Mouse (Mus musculus): ENCODE data around the gene Ank2.
"Not testable (repeated sequence)": the region's sequence is repeated elsewhere in the genome, so short reads cannot be mapped to it uniquely, and the experiment has no call there.

Gene Ank2

DNA sequence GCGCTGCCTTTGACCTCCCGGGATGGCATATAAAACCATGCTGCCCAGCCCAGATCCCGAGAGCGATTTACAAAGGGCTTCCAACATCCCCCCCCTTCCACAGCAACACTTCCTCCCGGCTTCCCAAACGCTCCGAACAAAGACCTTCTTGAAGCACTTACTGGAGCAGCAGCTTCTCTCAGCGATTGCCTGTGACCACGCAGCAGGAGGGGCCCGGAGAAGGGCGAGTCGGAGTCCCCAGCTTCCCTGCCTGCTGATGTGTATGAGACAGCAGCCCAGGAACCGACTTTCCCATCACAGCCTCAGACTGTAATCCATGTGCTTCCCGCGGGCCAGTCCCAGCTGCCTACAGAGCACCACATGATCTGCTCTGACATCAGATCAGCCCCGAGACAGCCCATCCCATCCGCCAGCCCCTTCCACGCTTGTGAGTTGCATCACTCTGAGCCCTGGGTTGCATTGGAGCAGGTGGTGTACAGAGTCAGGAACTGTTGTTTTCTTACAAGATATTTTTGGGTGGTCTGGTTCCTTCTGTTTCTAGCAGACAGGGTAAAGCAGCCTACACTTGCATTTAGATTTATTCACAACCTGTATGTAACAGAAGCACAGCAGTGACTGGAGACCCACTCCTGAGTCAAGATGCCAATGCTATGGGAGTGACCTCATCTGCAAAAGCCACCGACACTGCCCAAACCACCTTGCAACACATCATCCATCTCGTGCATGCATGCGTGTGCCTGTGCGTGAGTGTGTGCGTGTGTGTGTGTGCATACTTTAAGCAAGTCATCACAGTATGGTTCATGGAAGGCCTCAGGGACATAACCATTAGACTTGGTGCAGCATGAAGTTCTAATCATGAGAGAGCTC, 90.2 kb downstream of the Ank2 start:
- peak; percentile 59 to 66 for DNase-seq

DNA sequence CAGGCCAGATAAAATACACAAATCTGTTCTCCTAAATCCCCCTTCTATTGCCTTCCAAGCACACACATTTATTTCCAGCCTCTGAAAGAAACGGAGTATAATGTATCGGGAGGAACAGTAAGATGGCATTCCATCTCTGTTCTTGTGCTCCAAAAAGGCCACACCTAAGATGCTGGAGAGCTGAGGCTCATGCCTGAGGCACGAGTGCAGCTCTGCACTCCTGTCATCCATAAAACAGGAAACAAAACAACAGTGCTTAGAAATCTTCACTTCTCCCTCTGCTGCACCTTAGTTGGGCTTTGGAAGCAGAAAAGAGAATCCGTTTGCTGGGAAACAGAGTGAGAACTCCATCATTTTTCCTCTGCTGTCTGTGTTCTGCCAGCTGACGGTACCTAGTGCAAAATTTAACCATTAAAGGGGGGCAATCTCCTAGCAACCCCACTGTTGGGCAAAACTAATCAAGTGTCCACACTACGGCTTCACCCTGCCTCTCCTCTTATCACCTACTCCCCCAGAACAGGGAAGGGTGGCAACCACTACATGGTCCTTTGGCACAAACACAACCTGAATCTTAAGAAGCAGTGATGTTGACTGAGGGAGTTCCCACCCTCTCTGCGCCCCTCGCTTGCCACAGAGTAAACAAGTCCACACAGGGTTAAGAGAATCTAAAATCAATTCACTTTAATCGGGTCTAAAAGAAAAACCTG, 91.1 kb downstream of the Ank2 start:
- no peak for DNase-seq

DNA sequence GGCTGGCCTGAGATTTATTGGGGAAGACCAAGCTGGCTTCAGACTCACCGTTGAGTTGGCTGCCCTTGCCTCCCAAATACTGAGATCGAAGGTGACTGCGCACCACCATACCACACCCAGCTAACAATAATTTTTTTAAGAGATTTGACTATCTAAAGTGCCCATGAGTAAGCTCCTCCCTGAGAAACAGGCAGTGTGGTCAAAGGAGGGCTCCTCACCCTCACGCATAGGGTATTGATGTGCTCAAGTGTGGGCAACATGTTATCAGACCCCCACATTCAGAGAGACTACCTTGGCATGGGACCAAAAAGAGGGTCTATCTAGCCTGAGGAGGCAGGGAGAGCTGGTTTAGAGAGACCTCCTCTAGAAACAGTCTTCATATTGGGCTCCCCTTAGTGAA, 92.3 kb downstream of the Ank2 start:
- DNase-seq = no peak

DNA sequence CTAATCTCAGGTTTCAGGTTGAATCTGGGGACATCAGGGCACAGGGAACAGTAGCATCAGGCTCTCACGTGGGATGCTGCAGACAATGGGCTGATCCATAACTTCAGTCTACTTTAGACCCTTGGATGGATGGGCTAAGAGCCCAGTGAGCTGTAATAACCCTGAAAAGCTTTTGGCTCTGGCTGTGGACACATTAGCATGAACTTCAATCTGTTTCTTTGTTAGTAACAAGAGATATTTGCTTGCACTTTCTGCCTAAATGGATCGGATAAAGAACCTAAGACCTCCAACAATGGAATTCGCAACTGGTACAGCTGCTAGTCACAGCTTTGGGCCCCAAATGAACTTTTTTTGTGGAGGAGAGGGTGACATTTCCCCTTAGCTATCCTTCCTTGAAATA, 94.8 kb downstream of the Ank2 start:
- DNase-seq = no peak

DNA sequence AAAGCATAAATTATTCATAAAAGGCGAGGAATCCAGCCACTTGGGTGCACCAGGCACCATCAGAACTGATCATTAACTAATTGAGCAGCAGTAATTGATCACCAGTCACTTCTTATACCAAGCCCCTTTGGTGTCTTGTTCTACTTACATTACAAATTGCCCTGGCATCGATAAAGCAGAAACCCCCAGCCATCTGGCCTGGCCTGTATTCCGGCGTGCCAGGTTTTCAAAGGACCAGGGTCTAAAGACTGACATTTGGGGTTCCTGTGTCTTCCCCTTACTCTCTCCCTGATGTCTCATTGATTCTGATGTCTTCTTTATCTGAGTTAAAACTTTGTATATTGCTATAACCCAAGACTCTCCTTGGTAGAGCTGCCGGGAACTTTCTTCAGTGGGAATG, 98.2 kb downstream of the Ank2 start:
- no peak for DNase-seq

DNA sequence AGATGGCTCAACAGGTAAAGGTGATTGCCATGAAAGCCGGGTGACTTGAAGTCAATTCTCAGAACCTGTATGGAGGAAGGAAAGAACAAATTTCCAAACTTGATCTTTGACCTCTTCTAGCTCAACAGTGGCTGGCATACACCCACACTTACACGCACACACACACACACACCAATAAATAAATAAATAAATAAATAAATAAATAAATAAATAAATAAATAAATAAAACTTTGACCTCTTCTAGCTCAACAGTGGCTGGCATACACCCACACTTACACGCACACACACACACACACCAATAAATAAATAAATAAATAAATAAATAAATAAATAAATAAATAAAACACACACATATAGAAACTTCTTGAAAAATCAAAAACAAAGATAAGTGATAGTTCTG, 98.7 kb downstream of the Ank2 start:
- not testable (repeated sequence) for DNase-seq

DNA sequence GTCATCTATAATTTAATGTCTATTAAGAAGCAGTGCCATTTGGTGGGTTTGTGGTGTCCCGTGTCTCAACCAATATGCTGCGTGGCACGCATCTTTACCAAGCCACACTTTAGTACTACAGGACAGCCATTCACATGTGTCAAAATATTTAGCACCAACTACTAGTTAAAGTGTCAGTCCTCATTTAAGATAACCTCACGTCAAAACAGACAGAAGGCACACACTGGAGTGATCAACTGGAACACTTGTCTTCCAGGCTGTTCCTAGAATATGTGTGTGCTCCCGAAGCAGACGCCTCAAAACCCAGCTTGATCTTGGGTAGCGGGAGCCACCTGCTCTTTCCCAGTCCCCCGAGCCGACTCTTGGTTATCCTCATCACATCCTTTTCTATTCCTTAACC, 101.4 kb downstream of the Ank2 start:
- no peak for DNase-seq

DNA sequence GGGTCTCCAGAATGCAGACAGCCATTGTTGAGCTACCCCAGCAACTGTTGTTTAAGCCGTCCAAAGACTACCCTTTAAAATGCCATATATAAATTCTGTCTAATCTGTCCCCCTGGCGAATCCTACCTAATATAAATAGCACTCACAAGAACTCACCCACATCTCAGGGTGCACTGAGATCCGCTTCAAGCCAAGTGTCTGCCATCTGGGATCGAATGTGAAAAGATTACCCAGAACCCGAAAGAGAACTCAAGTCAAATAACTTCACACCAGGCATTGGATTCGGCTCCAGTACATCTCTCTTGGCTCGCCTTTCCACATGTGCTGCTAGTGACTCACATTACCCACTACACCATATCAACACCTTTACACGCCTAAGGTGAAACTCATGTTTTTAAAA, 103.9 kb downstream of the Ank2 start:
- DNase-seq = no peak

DNA sequence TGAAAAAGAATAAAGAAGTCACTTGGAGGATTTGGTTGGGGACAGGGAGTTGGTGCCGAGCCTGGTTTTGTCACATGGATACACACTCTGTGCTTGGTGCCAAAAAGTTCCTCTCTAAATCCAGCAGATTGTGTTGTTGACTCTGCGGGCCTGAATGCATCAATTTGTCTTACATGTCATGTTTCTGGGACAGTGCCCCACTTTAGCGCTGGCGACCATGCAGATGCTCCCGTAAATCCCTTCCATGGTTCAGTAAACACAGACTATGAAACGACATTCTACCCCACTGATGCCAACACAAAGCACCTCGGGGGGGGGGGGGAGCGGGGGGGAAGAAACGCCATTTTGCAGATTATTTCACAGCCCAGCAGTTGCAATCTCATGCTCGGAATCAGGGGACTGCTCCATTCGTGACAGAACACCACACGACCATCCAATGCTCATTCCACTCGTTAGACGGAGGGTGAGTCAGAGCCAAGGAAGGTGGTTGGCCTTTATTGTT, 112.1 kb downstream of the Ank2 start:
- no peak for DNase-seq

DNA sequence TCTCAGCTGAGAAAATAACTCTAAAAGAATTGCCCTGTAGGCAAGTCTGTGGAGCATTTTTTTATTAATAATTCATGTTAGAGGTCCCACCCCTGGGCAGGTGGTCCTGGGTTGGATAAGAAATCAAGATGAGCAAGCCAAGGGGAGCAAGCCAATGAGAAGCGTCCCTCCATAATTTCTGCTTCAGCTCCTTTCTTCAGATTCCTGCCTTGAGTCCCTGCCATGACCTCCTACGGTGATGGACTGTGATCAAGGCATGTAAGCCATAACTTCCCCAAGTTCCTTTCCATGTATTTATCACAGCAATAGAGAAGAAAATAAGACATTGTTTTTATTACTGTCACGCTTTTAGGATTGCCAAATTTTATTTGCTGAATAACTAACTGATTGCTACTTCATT, 115.9 kb downstream of the Ank2 start:
- DNase-seq = no peak

DNA sequence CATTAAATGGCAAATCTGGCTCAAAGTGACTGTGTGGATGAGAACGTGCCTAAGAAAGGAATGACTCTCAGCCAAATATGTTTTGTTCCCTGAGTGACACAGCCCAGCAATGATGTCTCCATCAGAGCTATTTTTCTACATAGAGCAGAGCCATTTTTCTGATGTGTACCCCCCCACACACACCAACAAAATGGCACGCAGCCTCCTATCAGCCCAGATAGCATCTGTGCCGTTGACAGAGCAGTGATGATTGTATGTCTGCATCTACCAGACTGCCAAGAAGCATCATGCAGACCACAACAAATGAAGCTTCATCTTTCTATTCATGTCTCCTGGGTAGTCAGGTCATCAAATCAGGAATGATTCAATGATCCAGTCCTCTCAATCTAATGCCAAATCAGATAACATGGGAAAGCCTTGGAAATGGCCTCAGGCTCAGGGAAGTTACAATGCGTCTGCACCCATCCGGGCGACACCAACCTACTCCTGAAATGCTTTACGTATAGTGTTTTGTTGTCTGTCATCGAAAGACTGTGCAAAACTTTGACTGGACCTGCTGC, 122.2 kb downstream of the Ank2 start:
- no peak for DNase-seq

DNA sequence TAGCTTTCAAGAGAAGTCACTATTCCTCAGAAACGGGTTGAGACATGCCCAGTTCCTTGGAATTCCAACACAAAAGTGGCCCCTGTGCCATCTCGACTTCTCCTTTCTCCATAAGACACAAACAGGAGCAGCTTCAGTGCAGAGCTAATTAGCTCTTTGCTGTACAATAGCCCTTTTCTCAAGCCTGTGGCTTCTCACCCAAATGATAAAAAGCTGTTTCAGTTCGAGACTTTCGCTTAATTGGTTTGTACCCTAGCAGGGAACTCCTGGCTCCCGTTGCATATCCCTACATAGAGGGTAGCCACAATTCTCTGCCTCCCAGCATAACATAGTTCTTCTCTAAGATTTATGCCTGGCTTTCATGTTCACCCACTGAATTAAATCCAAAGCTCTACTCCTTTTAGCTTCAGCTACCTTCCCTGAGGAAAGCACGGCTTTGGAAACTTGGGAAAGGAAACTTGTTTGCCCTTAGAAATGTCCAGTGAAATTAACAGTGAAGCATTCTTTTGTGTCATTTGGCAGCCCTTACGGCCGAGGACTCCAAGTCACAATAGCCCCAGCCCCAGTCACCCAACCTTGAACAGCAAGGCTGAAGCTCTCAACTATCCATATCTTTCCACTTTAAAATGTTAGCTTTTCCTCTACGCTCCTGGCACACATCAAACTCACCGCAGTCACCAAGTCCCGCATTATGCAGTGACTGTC, 123.0 kb downstream of the Ank2 start:
- no peak for DNase-seq

DNA sequence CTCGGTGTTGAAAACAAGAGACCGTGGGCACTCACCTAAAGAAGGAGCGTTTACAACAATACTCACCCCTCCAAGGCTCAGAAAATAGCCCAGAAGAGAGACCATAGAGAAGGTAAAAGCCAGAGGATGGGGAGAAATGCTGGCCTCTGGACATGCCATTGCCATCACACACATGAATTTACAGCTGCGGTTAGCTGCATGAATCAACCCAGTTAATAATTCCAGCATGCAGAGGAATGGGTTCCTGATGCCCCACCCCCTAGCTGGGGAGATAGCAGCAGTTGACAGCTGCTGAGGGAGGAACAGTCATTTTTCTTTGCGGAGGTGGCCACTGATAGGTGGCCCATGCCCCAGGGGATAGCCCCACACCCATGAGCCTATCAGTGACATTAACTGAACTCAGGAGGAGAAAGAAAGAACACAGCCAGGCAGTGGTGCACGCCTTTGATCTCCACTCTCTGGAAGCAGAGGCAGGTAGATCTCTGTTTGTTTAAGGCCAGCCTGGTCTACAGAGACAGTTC, 124.9 kb downstream of the Ank2 start:
- no peak for DNase-seq

DNA sequence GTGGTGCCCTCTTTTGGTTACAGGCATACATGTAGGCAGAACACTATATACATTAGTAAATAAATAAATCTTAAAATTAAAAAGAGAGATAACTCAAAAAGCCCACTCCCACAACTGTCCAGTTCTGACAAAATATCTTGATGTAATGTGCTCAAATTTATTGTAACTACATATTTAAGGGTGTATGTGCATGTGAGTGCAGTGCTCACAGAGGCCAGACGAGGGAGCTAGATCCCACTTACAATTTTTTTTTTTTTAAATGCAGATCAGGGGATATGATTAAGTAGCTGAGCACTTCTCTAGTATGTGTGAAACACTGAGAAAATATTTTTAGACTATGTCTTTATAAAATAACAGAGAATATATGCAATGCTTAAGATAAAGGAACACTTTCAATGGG, 127.4 kb downstream of the Ank2 start:
- no peak for DNase-seq

DNA sequence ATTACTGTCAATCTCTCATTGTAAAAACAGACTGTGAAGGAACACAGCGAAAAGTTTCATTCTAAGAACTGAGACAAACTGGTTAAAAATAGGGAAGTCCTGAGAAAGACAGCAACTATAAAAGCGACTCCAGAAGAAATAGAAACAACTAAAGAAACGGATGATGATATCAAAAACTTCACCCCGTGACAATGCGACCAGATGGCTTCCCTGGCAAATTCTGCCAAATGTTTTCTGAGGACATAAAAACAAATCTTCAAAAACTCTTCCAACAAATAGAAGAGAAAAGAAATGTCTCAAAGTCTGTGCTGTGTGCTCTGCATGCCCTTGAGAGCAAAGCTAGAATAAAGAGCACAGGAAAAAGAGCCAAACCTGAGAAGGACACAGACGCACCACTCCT, 129.6 kb downstream of the Ank2 start:
- no peak for DNase-seq

DNA sequence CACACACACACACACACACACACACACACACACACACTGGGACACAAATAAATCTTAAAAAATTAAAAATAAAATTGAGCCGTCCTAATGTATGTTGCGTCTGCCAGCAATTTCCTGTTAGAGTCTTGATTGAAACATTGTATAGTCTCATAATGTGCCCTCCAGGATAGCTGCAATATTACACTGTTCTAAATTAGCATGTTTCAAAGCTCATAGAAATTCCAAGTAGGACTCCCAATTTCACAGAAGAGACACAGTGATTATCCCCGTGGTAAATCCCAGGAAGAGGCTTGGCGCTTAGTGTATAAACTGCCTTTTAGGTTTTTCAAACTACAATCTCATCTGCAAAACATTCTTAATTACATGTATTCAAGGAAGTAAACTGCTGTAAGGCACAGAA, 131.7 kb downstream of the Ank2 start:
- DNase-seq = no peak

DNA sequence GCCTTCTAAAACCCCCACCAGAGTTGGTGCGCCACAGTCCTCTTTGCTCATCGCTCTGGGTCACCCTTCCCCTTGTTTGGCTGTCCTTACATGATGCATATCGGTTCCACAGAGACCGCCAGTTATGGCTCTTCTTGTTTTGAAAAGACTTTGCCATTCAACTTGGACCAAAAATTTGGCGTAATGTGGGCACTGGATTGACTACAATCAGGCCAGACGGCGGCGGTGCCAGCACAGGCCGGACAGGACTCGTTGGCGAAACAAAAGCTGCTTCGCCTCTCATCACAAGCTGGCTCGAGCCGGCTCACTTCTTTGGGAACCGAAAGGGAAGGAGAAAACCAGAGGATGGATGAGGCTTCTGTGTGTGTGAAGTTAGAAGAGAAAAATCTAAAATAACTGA, 135.6 kb downstream of the Ank2 start:
- no peak for DNase-seq

DNA sequence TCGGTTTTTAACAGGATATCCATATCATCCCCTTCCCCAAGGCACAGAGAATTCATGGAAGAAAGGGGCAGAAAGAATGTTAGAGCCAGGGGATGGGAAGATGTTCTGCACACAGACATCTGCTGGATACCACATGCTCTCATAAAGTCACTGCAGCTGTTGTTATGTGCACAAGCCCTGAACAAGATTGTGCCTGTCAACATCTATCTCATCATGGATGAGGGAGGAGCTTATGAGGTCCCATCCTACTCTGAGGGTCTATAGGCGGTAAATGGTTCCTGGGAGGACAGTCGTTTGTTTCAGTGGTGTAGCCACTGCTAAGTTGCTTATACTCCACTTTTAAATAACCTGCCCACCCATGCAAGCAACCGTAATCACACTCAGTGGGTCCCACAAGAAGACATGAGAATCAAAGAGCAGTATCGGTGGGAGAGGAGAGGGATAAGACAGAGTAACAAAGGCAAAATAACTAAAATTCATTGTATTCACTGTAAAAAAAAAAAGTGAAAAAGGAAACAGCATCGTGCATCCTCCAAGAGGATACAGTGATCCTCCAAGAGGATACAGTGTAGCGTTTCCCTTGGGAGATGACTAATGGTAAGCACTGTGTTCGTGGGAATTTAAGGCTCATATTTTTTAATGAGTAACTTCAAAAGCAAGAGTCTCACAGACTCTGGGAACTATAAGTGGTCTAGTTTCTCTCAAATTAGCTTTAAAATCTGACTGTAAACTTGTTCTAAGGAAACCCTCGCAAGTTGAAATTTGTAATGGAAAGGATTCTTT, 136.3 kb downstream of the Ank2 start:
- no peak for DNase-seq

DNA sequence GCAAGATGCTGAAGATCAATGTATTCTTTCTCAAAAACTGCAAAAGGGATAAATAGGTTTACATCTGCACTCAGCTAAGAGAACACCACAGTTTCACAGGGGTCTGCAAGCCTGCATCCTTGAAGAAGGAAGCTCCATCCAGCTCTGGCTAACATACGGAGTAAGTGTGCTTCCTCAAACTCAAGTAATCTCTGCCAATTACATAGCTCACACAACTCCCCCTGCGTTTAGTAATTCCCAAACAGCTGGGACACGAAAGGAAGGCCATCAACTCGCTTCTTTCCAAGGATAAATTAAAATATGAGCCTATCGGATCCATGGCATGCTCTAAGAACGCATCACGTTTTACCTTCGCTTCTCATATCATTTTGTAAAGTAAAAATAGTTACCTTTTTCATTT, 137.3 kb downstream of the Ank2 start:
- no peak for DNase-seq

DNA sequence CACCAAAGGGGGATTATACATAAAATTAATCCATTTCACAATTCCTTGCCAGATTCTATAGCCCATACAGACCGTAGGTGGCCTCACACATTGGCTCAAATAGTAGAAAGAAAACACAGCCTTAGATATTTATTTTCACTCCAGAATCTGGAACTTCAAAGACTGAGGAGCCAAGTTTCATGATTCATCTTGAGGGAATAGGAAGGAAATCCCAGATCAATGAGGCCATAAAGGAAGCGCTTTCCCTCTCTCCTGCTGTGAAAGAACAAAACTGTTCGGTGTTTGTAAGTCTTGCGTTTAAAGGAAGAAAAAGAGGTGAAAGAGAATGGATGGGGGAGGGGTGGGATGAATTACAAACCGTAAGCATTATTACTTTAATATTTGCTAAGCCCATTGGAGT, 137.8 kb downstream of the Ank2 start:
- DNase-seq = no peak

DNA sequence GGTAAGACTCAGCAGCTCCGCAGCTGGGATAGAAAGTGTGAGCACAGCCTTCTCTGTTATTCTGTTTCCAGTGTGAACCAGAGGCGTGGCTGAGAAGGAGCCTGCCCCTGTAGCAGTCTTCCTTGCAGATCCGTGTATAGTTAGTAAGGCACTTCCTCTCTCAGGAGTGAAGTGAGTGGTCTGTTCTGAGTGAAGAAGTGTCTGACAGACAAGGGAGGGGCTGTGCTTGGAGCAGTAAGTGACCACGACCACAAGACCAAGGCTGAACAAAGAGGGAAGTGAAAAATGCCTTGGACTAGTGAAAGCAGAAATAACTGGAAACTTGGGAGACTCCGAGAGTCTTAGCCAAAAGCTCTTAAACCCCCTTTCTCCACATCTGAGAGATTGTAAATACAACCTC, 143.9 kb downstream of the Ank2 start:
- peak; percentile 16 to 28 for DNase-seq
